Mouse (Mus musculus): ENCODE measurements at regions not wholly inside any gene's neighbourhood (a gene's known extent, or its start where the extent isn't known, plus 50 kb on each side); places are given as distances from the start of the nearest gene placed in this dataset.

- DNase-seq: no peak
Measured at GRCm38 (mm10) chr12:102057979-102058378, 70.6 kb upstream of the Slc24a4 start.

DNA sequence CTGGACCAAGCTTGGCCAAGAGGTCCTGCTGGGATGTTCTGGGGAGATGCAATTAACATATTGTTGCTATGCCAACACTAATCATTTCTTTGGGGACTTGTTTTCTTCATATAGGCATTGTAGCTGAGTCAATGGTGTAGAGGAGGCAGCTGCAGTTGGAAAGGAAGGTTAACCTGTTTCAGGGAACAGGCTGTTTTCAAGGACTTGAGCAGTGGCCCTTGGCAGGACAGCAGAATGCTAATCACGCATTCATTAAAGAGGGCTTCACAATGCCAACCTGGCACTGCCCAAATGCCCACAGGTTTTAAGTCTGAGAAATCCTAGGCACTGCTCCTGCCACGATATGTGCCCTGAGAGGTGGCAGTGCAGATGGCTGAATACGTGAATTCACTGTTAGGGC is 70.1 kb upstream of the Slc24a4 start:
- DNase-seq: peak; percentile 18

DNA sequence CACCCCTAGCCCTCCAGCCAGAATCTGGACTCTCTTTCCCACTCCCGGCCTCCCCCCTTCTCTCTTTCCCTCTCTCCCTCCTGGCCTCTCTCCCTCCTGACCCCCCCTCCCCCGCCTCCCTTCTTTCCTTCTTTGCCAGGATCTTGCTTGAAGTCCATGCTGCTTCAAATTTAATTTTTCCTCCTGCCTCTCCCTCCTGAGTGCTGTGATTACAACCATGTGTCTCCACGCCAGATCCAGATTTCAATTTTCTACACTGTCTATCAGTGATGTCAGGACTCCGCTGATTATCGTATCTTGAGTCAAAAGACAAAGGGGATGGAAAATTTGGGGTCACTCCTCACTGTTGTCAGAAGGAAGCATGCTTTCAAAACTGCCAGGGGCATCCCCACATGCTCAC is 67.4 kb upstream of the Slc24a4 start:
- no peak for DNase-seq

DNA sequence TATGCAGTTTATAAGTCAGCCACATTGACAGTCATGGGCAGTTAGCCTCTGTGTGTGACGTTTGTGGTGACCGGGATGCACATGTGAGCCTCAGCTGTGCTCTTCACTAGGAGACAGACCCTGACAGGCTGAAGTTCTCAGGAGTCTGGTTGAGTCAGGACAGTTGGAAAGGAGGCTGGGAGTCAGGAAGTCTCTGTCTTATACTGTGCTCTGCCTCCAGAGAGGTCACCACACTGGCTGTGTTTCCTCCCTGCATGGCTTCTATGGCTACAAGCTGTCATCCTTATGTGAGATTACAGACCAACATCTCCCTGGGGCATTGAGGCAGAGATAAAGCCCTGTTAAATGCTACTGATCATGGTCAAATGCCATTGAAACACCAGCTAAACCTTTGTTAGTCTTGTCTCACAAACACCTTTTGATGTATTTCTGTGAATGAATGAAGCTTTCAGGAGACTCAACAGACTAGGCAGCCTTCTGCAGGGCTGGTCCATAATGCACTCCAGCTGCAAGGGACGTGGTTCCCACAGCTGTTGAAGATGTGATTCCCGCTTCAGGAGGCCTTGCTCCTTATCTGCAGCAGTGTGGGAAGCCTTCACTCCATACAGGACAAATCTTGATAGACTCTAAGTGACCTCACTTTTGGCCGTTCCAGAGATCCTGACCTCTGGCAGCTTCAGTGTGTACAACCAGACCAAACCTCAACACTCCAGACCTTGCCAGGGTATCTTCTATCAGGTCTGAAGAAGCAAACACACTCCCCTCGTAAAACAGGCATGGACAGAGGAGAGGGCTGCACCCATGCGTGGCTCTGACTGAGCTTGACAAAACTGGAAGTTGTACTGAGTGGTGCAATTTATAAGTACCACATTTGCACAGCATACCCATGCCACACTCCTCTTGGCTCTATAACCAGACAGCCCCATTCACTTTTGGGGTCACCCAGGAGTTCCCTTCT is 66.6 kb upstream of the Slc24a4 start:
- DNase-seq: no peak

- DNase-seq: no peak
Measured at GRCm38 (mm10) chr12:102062648-102063047, 65.9 kb upstream of the Slc24a4 start.

GRCm38 (mm10) chr12:102063211-102063610 is 65.3 kb upstream of the Slc24a4 start:
- no peak for DNase-seq

- no peak for DNase-seq
Measured at GRCm38 (mm10) chr12:102064710-102065325, 63.7 kb upstream of the Slc24a4 start.

- DNase-seq: no peak
Measured at GRCm38 (mm10) chr12:102067685-102068084, 60.8 kb upstream of the Slc24a4 start.

DNA sequence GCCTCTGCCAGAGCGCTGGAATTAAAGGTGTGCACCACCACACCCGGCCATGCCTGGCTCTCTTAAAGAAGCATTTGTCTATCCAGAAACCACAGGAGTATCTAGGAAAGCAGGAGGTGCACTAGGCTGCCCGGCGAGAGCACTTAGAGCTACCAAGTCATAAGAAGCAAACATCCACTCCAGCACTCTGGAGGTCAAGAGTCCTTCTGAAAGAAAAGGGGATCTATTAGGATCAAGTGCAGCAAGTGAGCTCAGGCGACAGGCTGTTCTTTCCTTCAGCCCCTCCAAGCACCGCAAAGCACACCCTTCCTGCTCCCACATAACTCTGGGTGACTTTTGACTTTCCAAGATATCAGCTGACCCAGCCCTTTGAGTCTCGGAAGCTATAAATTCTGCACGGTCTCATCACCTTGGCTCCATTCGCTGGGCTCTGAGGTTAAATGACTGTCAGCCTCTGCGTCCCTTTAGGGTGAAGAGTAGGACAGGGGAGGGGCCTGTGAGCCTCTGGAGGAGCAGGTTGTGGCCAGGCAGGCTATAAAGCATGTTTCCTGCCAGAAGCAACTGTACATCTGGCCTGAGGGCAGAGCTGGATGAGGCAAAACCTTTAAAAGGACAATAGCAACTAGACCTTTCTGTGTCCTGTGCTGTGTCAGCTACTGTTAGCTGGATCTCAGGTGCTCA is 58.9 kb upstream of the Slc24a4 start:
- DNase-seq: no peak

- no peak for DNase-seq
Measured at GRCm38 (mm10) chr12:102071888-102072619, 56.5 kb upstream of the Slc24a4 start.

DNA sequence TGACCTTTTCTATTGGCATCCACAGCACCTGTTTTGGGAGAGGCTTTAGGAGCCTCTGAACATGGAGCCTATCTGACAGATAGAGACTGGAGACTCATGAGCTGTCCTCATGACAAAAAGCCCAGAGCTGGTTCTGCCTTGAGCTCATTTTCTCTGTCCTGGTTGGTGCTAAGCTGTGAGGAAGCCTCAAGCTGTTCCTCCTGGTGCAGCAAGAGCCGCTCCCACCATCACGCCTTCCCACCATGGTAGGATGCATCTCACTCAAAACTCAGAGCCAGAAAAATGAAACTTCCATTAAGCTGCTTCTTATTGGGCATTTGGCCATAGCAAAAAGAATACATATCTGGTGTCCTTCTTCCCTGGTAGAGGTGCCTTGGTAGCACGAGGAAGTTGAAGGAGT is 55.0 kb upstream of the Slc24a4 start:
- no peak for DNase-seq

GRCm38 (mm10) chr12:102076298-102076697 is 52.2 kb upstream of the Slc24a4 start:
- DNase-seq: no peak

Measured in kidney, adult 18-20 months (tissue).